Mouse (Mus musculus) neural tube, embryonic 15.5 days (tissue): ENCODE data around the gene Bmf. TPM values are rescaled to one million over a fixed set of nuclear protein-coding genes. Genes with fewer than 3 reads are reported as not detected.
A peak's percentile ranks its signal among the peaks of the same experiment; 100 is the strongest.

ENCODE experiments used
- ATAC-seq: fragments of 200-750 bp; cut with Nextera tagmentation; 2 replicates; pipeline ENCODE4 v1.8.0; 2017; ENCODE audit warnings: mild to moderate bottlenecking, moderate TSS enrichment, moderate library complexity; ENCODE audit not compliant: low FRiP score
- H3K27ac ChIP-seq: fragments of 300-500 bp; sonication (generic); replicated peaks from 2 replicates; pipeline ENCODE4 v1.5.1; 2015; ENCODE audit warnings: mild to moderate bottlenecking, inconsistent platforms
- H3K27me3 ChIP-seq: fragments of 300-500 bp; sonication (generic); replicated peaks from 2 replicates; pipeline ENCODE4 v1.6.1; 2015; ENCODE audit warnings: inconsistent platforms
- H3K36me3 ChIP-seq: fragments of 300-500 bp; sonication (generic); 2 replicates; pipeline ENCODE4 v1.6.1; 2015; ENCODE audit warnings: inconsistent platforms
- H3K4me1 ChIP-seq: fragments of 300-500 bp; sonication (generic); 2 replicates; pipeline ENCODE4 v1.6.1; 2015; ENCODE audit warnings: inconsistent platforms
- H3K4me2 ChIP-seq: fragments of 300-500 bp; sonication (generic); 2 replicates; pipeline ENCODE4 v1.6.1; 2015; ENCODE audit warnings: inconsistent platforms, mild to moderate bottlenecking, moderate library complexity
- H3K4me3 ChIP-seq: fragments of 300-500 bp; sonication (generic); replicated peaks from 2 replicates; pipeline ENCODE4 v1.5.1; 2015; ENCODE audit warnings: mild to moderate bottlenecking, inconsistent platforms
- H3K9ac ChIP-seq: fragments of 300-500 bp; sonication (generic); replicated peaks from 2 replicates; pipeline ENCODE4 v1.6.1; 2015; ENCODE audit warnings: mild to moderate bottlenecking, inconsistent platforms
- H3K9me3 ChIP-seq: fragments of 300-500 bp; sonication (generic); replicated peaks from 2 replicates; pipeline ENCODE4 v1.6.1; 2016; ENCODE audit warnings: inconsistent platforms
- WGBS: fragments of 180-500 bp; shearing (Covaris S2); methylation state at CpG from one replicate; pipeline ENCODE4 v1.1.7; 2015; ENCODE audit warnings: mixed read lengths; 5-methylcytosine and 5-hydroxymethylcytosine counted together
- polyA plus RNA-seq: library from polyadenylated mRNA; unstranded; fragments of >200 nt; fragmentation: Nextera tagmentation; extraction: Ambion mirVana; gene quantifications from 2 replicates; pipeline ENCODE4 v1.2.1, GENCODE M21; 2015

Bmf gene
- polyA plus RNA-seq, 1 experiment from 2014 or later, result 2.0 TPM

DNA sequence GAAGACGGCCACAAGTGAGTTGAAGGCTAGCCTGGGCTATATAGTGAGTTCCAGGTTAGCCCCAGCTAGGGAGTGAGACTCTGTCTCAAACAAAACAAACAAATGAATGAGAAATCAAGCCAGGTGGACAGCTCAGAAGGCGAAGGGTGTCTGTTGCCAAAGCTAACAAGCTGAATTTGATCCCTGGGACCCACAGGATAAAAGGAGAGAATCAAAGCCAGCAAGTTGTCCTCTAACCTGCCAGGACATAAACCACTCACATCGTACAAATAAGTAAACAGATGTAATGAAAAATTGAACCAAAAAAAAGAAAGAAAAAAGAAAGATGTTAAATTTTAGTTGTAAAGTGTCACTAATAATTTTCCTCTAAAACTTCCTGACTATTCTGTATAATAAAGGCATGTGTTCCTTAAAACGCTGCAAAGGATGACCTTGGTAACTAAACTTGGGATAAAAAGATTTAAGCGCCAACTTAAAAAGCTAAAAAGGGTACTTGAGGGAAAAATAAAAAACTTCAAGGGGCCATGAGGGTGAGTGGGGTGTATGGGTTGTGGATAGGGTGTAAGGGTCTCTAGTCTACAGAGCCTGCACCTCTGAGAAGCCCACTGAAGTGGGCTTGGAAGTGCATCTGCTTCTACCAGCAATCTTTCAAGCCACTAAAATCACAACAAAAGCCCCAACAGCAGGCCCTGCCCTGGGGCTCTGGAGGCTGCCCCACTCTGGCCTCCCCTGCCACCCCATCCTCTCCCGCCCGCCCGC lies 39.6 kb downstream of the Bmf start:
- no peaks in the 10 kb centered on the region for H3K36me3 ChIP-seq
- peak overlapping the region; percentile 60; the same call in 1 of the 2 replicates for H3K27ac ChIP-seq
- no peak overlapping the region for H3K9ac ChIP-seq
- H3K27me3 ChIP-seq, result peaks cover 8% of the 10 kb centered on the region; the same call in 1 of the 2 replicates
- H3K9me3 ChIP-seq, result no peaks in the 10 kb centered on the region
- no peak for ATAC-seq
- no peak overlapping the region for H3K4me3 ChIP-seq
- no peak overlapping the region for H3K4me2 ChIP-seq
- peaks cover 16% of the 10 kb centered on the region for H3K4me1 ChIP-seq
- 42% methylated on average over 8 of the region's 8 CpGs for WGBS

DNA sequence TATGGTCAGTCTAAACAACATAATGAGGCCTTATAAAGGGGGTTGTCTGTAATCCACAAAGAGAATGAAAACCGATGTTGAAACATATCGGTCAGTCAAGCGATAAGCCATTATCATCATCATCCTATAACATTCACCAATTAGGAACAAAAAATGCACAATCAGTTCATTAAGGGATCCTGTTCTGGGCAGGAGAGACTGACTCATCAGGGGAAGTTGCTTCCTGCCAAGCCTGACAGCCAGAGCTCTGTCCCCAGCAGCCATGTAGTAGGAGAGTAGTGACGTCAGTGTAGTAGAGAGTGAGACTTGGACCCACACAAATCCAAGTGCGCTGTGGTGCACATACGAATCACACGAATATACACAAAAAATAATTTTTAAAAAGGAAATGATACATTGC lies 42.4 kb downstream of the Bmf start:
- Histone ChIP-seq H3K27ac (no peak overlapping the region), H3K9ac (no peak overlapping the region), H3K4me1 (peaks cover 16% of the 10 kb centered on the region), H3K4me2 (no peak overlapping the region), H3K36me3 (no peaks in the 10 kb centered on the region), H3K9me3 (no peaks in the 10 kb centered on the region), H3K4me3 (no peak overlapping the region), H3K27me3 (peaks cover 3% of the 10 kb centered on the region; the same call in 1 of the 2 replicates)
- ATAC-seq, result no peak
- WGBS, result 85% methylated on average over 7 of the region's 7 CpGs

DNA sequence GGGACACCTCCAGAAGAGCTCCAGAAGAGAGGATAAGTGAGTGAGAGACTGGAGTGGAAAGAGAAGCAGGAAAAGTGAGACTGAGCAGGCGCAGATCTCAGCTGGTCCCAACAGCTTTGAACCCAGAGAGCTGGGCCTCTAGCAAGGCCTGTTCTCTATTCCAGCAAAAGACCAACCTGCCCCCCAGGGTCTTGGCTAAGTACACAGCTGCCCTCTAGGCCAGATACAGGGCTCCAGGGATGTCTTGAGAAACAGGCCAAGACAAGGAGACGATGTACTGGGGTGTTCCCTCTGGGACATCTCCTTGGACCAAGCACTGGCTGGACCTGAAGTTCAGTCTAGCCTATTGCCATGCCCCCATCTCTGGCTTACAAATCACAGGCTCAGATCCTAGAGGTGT lies 49.3 kb downstream of the Bmf start:
- Histone ChIP-seq H3K36me3 (no peaks in the 10 kb centered on the region), H3K27ac (no peak overlapping the region), H3K4me3 (no peak overlapping the region), H3K4me2 (no peak overlapping the region), H3K9ac (no peak overlapping the region), H3K27me3 (no peaks in the 10 kb centered on the region; the same call in 1 of the 2 replicates), H3K9me3 (no peaks in the 10 kb centered on the region), H3K4me1 (peaks cover 14% of the 10 kb centered on the region)
- no peak for ATAC-seq
- WGBS, result 85% methylated on average over 2 of the region's 2 CpGs

DNA sequence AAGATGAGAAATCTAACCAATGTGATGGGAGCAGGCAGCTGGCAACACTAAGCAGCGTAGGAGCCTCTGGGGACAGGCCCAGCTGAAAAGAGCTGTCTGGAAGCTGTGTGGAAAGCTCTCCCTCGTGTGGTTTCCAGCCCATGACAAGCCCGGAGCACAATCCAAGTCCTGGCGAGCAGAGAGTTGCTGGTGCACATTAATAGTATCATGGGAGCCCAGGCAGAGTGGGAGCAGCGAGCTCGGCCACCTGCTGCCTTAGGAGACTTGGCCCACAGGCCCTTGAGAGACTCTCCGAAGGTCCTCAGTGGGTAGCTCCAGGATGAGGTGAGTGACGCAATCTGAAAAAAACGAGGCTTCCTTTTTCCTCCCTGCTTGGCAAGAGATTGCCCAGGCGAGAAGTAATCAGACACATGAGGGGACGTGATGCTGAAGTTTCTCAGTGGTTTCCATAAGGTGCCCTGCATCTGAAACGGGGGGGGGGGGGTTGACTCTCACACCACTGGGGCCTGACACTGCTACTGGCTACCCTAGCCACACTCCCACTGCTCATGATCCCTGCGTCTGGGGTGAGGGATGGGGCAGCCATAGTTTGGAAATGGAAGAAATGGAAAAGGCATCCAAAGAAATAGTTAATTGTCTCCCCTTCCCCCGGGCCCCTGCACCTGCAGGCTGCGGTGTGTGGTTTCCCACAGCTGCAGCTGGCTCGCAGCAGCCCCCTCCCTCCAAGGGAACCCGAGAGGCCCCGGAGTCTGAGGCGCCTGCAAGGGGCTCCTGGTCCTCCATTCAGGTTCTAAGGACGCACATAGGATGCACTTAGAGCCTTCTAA lies 50.1 kb downstream of the Bmf start:
- no peak overlapping the region for H3K4me3 ChIP-seq
- H3K9ac ChIP-seq, result no peak overlapping the region; the same call in 1 of the 2 replicates
- no peaks in the 10 kb centered on the region; the same call in 1 of the 2 replicates for H3K27me3 ChIP-seq
- WGBS, result 37% methylated on average over 20 of the region's 20 CpGs
- no peak for ATAC-seq
- H3K27ac ChIP-seq, result no peak overlapping the region; the same call in 1 of the 2 replicates
- H3K4me1 ChIP-seq, result peaks cover 14% of the 10 kb centered on the region
- H3K9me3 ChIP-seq, result no peaks in the 10 kb centered on the region
- H3K36me3 ChIP-seq, result no peaks in the 10 kb centered on the region
- H3K4me2 ChIP-seq, result no peak overlapping the region

DNA sequence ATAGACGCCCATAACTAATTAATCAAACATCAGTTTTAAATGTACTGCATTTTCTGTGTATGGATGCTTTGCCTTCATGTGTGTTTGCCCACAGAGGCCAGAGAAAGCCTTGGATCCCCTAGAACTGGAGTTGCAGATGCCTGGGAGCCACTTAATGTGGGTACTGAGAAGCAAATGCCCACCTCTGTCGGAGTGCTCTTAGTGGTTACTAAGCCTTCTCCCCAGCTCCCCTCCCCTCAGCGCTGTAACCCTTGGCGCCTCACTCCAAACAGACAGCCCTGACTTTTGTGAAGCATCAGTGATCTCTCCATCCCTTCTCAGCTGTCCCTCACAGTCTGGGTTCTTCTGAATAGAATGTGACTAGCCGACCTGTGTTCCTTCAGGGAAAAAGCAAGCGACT lies 51.0 kb downstream of the Bmf start:
- Histone ChIP-seq H3K9me3 (no peaks in the 10 kb centered on the region), H3K4me3 (no peak overlapping the region), H3K4me2 (no peak overlapping the region), H3K36me3 (no peaks in the 10 kb centered on the region), H3K27me3 (no peaks in the 10 kb centered on the region; the same call in 1 of the 2 replicates), H3K9ac (no peak overlapping the region), H3K4me1 (peaks cover 14% of the 10 kb centered on the region), H3K27ac (no peak overlapping the region)
- no peak for ATAC-seq
- WGBS, result 88% methylated on average over 6 of the region's 6 CpGs

DNA sequence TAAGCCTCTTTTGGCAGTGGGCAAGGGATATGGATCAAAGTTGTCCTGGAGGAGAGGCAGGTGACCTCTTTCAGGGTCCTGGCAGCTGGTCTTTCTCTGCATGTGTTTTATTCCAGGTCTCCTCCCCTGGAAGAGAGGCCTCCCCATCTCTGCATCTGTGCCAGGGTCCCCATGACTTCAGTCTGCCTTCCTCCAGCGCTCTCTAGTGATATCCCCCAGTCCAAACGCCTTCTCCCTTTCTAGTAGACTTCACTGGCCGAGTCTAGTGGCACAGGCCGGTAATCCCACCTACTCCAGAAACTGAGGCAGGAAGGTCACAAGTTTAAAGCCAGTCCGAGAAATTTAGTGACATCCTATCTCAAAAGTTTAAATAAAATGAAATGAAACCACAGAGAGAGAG lies 51.6 kb downstream of the Bmf start:
- 81% methylated on average over 5 of the region's 5 CpGs for WGBS
- no peak for ATAC-seq
- Histone ChIP-seq H3K36me3 (no peaks in the 10 kb centered on the region), H3K4me1 (peaks cover 14% of the 10 kb centered on the region), H3K4me3 (no peak overlapping the region), H3K27ac (no peak overlapping the region), H3K9me3 (no peaks in the 10 kb centered on the region), H3K27me3 (no peaks in the 10 kb centered on the region; the same call in 1 of the 2 replicates), H3K4me2 (no peak overlapping the region), H3K9ac (no peak overlapping the region)

DNA sequence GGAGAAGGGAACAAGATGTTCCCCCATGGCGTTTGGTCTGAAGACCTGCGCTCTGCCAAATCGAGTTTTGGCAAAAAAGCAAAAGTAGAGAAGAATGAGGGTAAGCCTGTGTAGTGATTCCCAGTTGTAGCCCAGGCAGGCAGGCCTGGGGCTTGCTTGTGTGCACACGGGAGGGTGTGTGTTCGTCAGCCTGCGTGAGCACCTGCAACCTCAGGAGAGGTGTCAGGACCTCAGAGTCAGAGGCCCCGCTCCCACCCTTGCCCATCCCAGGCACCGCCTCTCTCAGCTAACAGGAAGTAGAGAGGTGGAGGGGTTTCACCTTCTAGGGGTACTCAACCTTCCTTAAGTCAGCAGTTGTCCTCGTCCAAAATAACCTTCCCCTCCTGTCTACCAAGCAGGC lies 54.5 kb downstream of the Bmf start:
- no peaks in the 10 kb centered on the region; the same call in 1 of the 2 replicates for H3K27me3 ChIP-seq
- no peak for ATAC-seq
- no peak overlapping the region for H3K4me3 ChIP-seq
- H3K9ac ChIP-seq, result no peak overlapping the region
- no peaks in the 10 kb centered on the region for H3K9me3 ChIP-seq
- H3K36me3 ChIP-seq, result no peaks in the 10 kb centered on the region
- WGBS, result 77% methylated on average over 9 of the region's 9 CpGs
- peaks cover 18% of the 10 kb centered on the region for H3K4me1 ChIP-seq
- no peak overlapping the region for H3K4me2 ChIP-seq
- no peak overlapping the region for H3K27ac ChIP-seq

DNA sequence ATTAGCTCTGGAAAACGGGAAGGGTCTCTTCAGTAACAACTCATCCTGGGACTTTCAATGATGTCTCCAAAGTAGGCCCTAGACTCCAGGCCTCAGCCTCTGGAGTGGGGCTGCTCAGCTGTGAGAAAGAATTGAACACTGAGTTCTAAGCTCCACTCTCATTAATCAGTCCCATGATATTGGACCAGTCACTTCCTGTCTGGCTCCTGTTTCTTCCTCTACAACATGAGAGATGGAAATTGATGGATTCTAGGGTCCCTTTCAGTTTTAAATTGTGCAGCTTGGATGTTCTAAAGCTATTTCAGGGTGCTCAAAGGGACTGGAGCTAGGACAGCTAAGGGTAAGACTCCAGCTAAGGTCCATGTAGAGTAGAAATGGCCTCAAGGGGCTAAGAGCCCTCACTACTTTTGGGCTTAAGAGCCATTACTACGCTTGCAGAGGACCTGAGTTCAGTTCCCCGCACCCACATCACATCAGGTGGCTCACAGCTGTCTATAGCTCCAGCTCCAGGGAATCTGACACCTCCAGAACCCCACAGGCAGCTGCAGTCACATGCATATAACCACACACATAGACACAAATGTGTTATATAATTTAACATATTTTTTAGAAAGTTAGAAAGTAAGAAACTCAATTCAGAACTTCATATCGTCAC lies 57.6 kb downstream of the Bmf start:
- 84% methylated on average over 4 of the region's 4 CpGs for WGBS
- no peak overlapping the region for H3K4me3 ChIP-seq
- ATAC-seq, result no peak

DNA sequence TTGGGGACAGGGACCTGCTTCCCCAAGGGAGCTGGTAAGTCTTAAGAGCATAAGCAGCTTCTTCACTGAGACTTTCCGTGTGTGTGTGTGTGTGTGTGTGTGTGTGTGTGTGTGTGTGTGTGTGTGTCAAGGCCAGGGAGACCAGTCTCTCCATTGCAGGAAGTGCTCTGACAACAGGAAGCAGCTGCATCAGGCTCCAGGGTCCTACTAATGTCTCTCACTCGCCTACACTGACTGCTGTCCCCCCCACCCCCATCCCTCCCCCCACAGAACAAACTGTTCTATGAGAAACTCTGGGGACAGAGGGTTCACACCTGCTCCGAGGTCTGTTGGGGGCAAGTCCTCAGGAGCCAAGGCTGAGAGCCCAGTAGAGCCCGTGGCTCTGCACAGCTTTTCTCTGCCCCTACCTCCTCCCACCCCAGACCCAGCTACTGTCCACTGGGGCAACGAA lies 58.2 kb downstream of the Bmf start:
- Histone ChIP-seq H3K36me3 (no peaks in the 10 kb centered on the region), H3K27me3 (no peaks in the 10 kb centered on the region), H3K9ac (no peak overlapping the region), H3K4me1 (peaks cover 4% of the 10 kb centered on the region; the same call in 1 of the 2 replicates), H3K4me2 (no peak overlapping the region), H3K4me3 (no peak overlapping the region), H3K27ac (no peak overlapping the region), H3K9me3 (no peaks in the 10 kb centered on the region)
- WGBS, result 46% methylated on average over 5 of the region's 5 CpGs
- no peak for ATAC-seq

More for the DNA sequence above, 57.6 kb downstream of the Bmf start:
- Histone ChIP-seq H3K9me3 (no peaks in the 10 kb centered on the region), H3K27me3 (no peaks in the 10 kb centered on the region; the same call in 1 of the 2 replicates), H3K36me3 (no peaks in the 10 kb centered on the region), H3K4me1 (peaks cover 4% of the 10 kb centered on the region; the same call in 1 of the 2 replicates), H3K27ac (no peak overlapping the region), H3K4me2 (no peak overlapping the region), H3K9ac (no peak overlapping the region)

DNA sequence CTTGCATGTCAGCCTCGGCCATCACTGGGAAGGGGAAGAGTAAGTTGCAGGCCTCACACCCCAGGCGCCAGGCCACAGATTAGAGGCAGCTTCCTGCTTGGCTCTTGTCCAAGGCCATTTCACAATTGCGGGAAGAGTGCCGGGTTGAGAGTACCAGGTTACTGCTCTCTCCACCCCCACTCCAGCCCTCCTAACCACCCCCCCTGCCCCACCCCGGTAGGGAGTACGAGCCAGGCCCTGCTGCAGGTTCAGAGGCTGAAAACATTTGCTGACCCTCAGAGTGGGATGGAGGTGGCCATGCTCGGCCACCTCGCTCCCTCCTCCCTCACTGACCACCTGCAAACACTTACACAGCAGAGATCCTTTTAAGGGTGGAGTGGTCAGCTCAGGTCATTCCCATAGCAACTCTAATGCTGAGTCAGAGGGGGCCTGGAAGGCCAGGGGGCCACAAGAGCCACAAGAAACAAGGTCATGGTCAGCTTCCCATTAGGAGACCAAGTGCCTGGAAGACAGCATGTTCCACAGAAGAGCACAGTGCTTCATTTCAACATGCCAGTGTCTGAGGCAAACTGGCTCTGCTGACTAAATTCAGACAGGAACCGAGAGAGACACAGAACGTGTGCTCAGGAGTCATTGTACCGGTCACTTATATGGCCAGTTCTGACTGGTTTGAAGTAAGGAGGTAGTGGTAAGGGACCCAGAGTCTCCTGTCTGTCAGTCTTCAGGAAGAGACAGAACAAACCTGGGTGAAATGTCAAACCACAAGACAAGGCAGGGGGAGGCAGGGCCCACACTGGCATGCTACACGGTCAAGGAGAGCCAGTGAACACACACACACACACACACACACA lies 59.0 kb downstream of the Bmf start:
- Histone ChIP-seq H3K27ac (0 out of 2 replicates have a peak overlapping the region, but pooled peaks have one; percentile 2), H3K4me3 (no peak overlapping the region), H3K4me2 (no peak overlapping the region), H3K9ac (no peak overlapping the region), H3K9me3 (no peaks in the 10 kb centered on the region), H3K4me1 (peaks cover 4% of the 10 kb centered on the region; the same call in 1 of the 2 replicates), H3K36me3 (no peaks in the 10 kb centered on the region), H3K27me3 (no peaks in the 10 kb centered on the region)
- ATAC-seq, result no peak
- WGBS, result 56% methylated on average over 12 of the region's 12 CpGs

DNA sequence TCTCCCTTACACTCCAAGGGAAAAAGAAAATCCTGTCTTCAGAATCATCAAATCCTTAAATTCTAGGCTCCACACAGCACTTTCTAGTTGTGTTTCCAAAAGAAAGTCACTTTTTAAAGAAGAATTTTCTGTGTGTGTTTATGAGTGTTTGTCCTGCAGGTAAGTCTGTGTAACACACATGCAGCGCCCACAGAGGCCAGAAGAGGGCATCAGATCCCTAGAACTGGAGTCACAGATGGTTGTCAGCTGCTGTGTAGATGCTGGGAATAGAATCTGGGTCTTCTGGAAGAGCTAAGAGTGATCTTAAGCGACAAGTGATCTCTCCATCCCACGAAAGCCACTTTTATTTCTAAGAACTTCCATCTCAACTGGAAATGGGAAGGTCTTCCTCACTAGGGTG lies 61.7 kb downstream of the Bmf start:
- no peak overlapping the region for H3K4me2 ChIP-seq
- H3K27ac ChIP-seq, result no peak overlapping the region
- ATAC-seq, result no peak
- H3K27me3 ChIP-seq, result no peaks in the 10 kb centered on the region
- no peaks in the 10 kb centered on the region for H3K36me3 ChIP-seq
- H3K4me1 ChIP-seq, result peaks cover 4% of the 10 kb centered on the region; the same call in 1 of the 2 replicates
- no peak overlapping the region for H3K9ac ChIP-seq
- H3K4me3 ChIP-seq, result no peak overlapping the region
- no peaks in the 10 kb centered on the region for H3K9me3 ChIP-seq
- WGBS, result 67% methylated on average over 3 of the region's 3 CpGs
